Mouse (Mus musculus) heart, embryonic 12.5 days (tissue): ENCODE data around the gene Vmn1r7. TPM values are rescaled to one million over a fixed set of nuclear protein-coding genes. Genes with fewer than 3 reads are reported as not detected.
"Not testable (repeated sequence)": the region's sequence is repeated elsewhere in the genome, so short reads cannot be mapped to it uniquely, and the experiment has no call there.

Experiments used
- ATAC-seq: fragments of 200-750 bp; cut with Nextera tagmentation; 2 replicates; pipeline ENCODE4 v1.8.0; 2017; ENCODE audit warnings: moderate TSS enrichment, moderate library complexity; ENCODE audit not compliant: insufficient number of reproducible peaks, low FRiP score
- H3K27ac ChIP-seq: fragments of 300-500 bp; sonication (generic); 2 replicates; pipeline ENCODE4 v1.5.1; 2016; ENCODE audit warnings: mild to moderate bottlenecking, moderate library complexity; ENCODE audit not compliant: poor library complexity, severe bottlenecking
- H3K27me3 ChIP-seq: fragments of 300-500 bp; sonication (generic); replicated peaks from 2 replicates; pipeline ENCODE4 v1.6.1; 2016; ENCODE audit warnings: mild to moderate bottlenecking, moderate library complexity
- H3K36me3 ChIP-seq: fragments of 300-500 bp; sonication (generic); 2 replicates; pipeline ENCODE4 v1.6.1; 2016; ENCODE audit warnings: mild to moderate bottlenecking, moderate library complexity
- H3K4me1 ChIP-seq: fragments of 300-500 bp; sonication (generic); replicated peaks from 2 replicates; pipeline ENCODE4 v1.6.1; 2016; ENCODE audit warnings: mild to moderate bottlenecking
- H3K4me2 ChIP-seq: fragments of 300-500 bp; sonication (generic); 2 replicates; pipeline ENCODE4 v1.6.1; 2016; ENCODE audit warnings: mild to moderate bottlenecking, moderate library complexity
- H3K4me3 ChIP-seq: fragments of 300-500 bp; sonication (generic); 2 replicates; pipeline ENCODE4 v1.5.1; 2016; ENCODE audit warnings: mild to moderate bottlenecking
- H3K9ac ChIP-seq: fragments of 300-500 bp; sonication (generic); 2 replicates; pipeline ENCODE4 v1.6.1; 2016; ENCODE audit warnings: mild to moderate bottlenecking, moderate library complexity
- H3K9me3 ChIP-seq: fragments of 300-500 bp; sonication (generic); replicated peaks from 2 replicates; pipeline ENCODE4 v1.6.1; 2016; ENCODE audit warnings: mild to moderate bottlenecking, moderate library complexity
- WGBS: fragments of 180-500 bp; shearing (Covaris S2); methylation state at CpG from one replicate; pipeline ENCODE4 v1.1.7; 2016; 5-methylcytosine and 5-hydroxymethylcytosine counted together
- polyA plus RNA-seq: library from polyadenylated mRNA; unstranded; fragments of >200 nt; fragmentation: Nextera tagmentation; extraction: Ambion mirVana; gene quantifications from 2 replicates; pipeline ENCODE4 v1.2.1, GENCODE M21; 2016

Vmn1r7 gene
- polyA plus RNA-seq, result not detected in 2 replicates

DNA sequence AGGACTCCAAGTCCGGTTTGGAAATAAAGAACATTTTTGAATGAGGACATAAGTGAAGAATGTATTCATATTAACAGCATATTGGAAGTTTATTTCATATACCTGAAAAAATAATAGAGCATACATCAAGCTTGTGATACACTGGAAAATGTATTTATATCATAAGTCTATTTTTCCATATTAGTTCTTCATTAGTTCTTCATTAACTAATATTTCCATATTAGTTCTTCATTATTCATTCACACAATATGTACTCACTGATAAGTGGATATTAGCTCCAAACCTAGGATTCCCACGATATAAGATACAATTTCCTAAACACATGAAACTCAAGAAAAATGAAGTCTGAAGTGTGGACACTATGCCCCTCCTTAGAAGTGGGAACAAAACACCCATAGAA lies at the start of gene Vmn1r7:
Vmn1r7 (minus strand) TSS at position 101 of the 400 bp plus-strand sequence.
- H3K36me3 ChIP-seq, H3K27ac ChIP-seq, H3K27me3 ChIP-seq, H3K9me3 ChIP-seq, H3K4me3 ChIP-seq, H3K9ac ChIP-seq, ATAC-seq, H3K4me1 ChIP-seq, H3K4me2 ChIP-seq: not testable (repeated sequence)
- 71% methylated on average over 2 of the region's 2 CpGs for WGBS

DNA sequence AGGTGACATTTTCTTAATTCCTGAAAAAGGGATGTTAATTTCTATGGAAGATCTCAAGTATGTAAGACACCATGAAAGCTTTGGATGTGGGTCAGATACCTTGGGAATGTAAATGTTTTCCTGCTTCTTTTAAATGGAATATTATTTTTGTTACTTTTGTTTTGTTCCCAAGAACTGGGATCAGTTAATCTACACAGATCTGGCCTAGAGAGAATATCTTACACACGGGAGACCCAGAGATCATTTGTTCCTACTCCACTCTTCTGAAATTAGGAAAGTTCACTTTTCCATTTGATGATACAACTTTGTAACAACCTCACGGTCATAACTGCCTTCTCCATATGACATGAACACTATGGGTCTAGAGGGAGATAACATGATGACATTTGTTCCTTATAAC lies 41.4 kb upstream of the Vmn1r7 start, which contains the start of gene Vmn1r9:
Vmn1r9 (plus strand) TSS at position 301 of the 400 bp plus-strand sequence.
- WGBS, result 74% methylated on average over 2 of the region's 2 CpGs
- Histone ChIP-seq H3K4me1 (no peaks in the 10 kb centered on the region), H3K4me3 (no peak within 1 kb of the TSS), H3K4me2 (no peak within 1 kb of the TSS), H3K9ac (no peak within 1 kb of the TSS), H3K36me3 (no peaks in the 10 kb centered on the region), H3K27ac (no peak within 1 kb of the TSS), H3K27me3 (no peaks in the 10 kb centered on the region), H3K9me3 (no peaks in the 10 kb centered on the region)
- no peak for ATAC-seq

DNA sequence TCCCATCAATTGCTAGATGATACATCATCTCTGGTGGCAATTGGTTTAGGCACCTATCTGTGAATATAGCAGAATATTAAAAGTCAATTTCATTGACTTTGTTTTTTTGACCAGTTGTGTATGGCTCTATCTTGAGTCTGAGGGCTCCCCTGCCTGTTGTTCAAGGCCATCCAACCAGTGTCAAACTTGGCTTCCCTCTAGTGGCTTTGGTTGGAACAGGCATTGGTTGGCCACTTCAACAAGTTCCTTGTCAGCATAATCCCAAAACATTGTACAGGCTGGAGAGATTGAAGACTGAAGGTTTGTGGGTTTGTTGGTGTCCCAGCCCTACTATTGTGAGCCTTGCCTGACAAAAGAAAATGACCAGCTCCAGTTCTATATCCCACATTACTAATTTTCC lies 38.6 kb upstream of the Vmn1r7 start:
- no peaks in the 10 kb centered on the region for H3K36me3 ChIP-seq
- no peaks in the 10 kb centered on the region for H3K4me1 ChIP-seq
- no peaks in the 10 kb centered on the region for H3K9me3 ChIP-seq
- H3K4me3 ChIP-seq, result no peak overlapping the region
- ATAC-seq, result no peak
- H3K27ac ChIP-seq, result no peak overlapping the region
- no peaks in the 10 kb centered on the region for H3K27me3 ChIP-seq
- no peak overlapping the region for H3K4me2 ChIP-seq
- no peak overlapping the region for H3K9ac ChIP-seq

DNA sequence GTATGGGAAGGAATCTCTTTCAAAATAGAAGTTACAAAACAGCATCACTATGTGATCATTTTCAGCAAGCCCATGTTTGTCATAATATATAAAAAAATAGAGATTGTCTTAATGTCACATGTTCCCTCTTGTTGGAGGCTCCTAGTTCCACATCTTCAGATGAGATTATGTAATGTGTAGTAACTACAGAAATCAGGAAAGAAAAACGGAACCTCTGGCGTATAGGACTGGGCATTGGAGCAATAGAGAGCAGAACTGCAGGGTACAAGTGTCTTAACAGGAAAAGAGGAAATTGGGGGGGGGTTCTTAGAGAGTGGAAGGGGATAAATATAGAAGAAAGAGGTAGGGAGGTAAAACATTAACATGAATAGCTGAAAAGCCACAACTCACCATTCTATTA lies 9.6 kb upstream of the Vmn1r7 start:
- H3K9ac ChIP-seq, result no peak overlapping the region
- 71% methylated on average over 2 of the region's 2 CpGs for WGBS
- H3K4me1 ChIP-seq, result no peaks in the 10 kb centered on the region
- H3K36me3 ChIP-seq, result no peaks in the 10 kb centered on the region
- no peak overlapping the region for H3K4me3 ChIP-seq
- no peak overlapping the region for H3K4me2 ChIP-seq
- ATAC-seq, result no peak
- H3K9me3 ChIP-seq, result no peaks in the 10 kb centered on the region
- H3K27ac ChIP-seq, result no peak overlapping the region
- H3K27me3 ChIP-seq, result no peaks in the 10 kb centered on the region

DNA sequence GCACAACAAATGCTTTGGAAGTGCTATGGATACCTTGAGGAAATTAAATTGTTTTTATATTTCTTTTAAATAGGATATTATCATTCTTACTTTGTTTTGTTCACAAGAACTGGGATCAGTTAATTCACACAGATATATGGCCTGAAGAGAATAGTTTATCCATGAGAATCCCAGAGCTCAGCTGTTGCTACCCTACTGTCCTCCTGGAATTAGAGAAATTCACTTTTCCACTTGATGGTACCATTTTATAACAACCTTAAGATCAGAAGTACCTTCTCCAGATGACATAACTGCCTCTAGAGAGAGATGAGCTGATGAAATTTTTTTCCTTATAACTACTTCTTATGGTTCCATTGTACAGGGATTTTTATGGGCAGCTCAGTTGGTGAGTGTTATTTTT lies 6.9 kb upstream of the Vmn1r7 start, which contains the start of gene Vmn1r8:
Vmn1r8 (plus strand) TSS at position 301 of the 400 bp plus-strand sequence.
- ATAC-seq, result no peak
- H3K36me3 ChIP-seq, result no peaks in the 10 kb centered on the region
- no peak within 1 kb of the TSS for H3K9ac ChIP-seq
- H3K4me3 ChIP-seq, result no peak within 1 kb of the TSS
- no peak within 1 kb of the TSS for H3K27ac ChIP-seq
- no peaks in the 10 kb centered on the region for H3K9me3 ChIP-seq
- no peaks in the 10 kb centered on the region for H3K27me3 ChIP-seq
- H3K4me1 ChIP-seq, result no peaks in the 10 kb centered on the region
- H3K4me2 ChIP-seq, result no peak within 1 kb of the TSS

DNA sequence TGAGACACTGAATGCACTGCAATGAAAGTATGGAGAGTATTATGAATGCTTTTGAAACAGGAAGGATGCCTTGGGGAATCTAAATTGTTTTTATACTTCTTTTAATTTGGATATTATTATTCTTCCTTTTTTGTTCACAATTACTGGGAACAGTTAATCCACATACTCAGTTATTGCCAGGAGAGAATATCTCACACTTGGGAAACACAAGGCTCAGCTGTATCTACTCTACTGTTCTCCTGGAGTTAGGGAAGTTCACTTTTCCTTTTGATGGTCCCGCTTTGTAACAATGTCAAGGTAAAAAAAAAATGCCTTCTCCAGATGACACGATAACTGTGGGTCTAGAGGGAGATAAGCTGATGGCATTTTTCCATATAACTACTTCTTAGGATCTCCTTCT lies 28.2 kb downstream of the Vmn1r7 start, which contains the start of gene Vmn1r6:
Vmn1r6 (plus strand) TSS at position 301 of the 400 bp plus-strand sequence.
- H3K4me2 ChIP-seq, result no peak within 1 kb of the TSS
- H3K9ac ChIP-seq, result no peak within 1 kb of the TSS
- H3K27ac ChIP-seq, result no peak within 1 kb of the TSS
- no peaks in the 10 kb centered on the region for H3K36me3 ChIP-seq
- WGBS, result 69% methylated on average over 2 of the region's 2 CpGs
- H3K27me3 ChIP-seq, result no peaks in the 10 kb centered on the region
- H3K4me1 ChIP-seq, result no peaks in the 10 kb centered on the region
- no peak within 1 kb of the TSS for H3K4me3 ChIP-seq
- ATAC-seq, result no peak
- no peaks in the 10 kb centered on the region for H3K9me3 ChIP-seq

Other genes with a start within 250 kb of the Vmn1r7 start
- gene Kbtbd2, start 227.5 kb downstream of the Vmn1r7 start, polyA plus RNA-seq, result 37.0 and 40.2 TPM in 2 replicates
- gene Fkbp9, start 193.3 kb downstream of the Vmn1r7 start, polyA plus RNA-seq, result 151 and 154 TPM in 2 replicates
- 74.8 and 77.4 TPM in 2 replicates for gene Nt5c3, start 101.4 kb downstream of the Vmn1r7 start, polyA plus RNA-seq
- gene Vmn1r4, start 101.3 kb downstream of the Vmn1r7 start, polyA plus RNA-seq, result 0.10 and 0.12 TPM in 2 replicates
- gene Vmn1r5, start 55.1 kb downstream of the Vmn1r7 start, polyA plus RNA-seq, result not detected in 2 replicates
- not detected in 2 replicates for gene Vmn1r6, start 28.1 kb downstream of the Vmn1r7 start, polyA plus RNA-seq
- gene Vmn1r8, start 7.0 kb upstream of the Vmn1r7 start, polyA plus RNA-seq, result not detected in 2 replicates
- gene Vmn1r9, start 41.5 kb upstream of the Vmn1r7 start, polyA plus RNA-seq, result not detected in 2 replicates
- gene Vmn1r10, start 84.1 kb upstream of the Vmn1r7 start, polyA plus RNA-seq, result not detected in 2 replicates
- gene Vmn1r11, start 108.1 kb upstream of the Vmn1r7 start, polyA plus RNA-seq, result not detected in 2 replicates
- gene Vmn1r12, start 131.6 kb upstream of the Vmn1r7 start, polyA plus RNA-seq, result not detected in 2 replicates
- not detected in 2 replicates for gene Vmn1r13, start 178.0 kb upstream of the Vmn1r7 start, polyA plus RNA-seq
- not detected in 2 replicates for gene Vmn1r14, start 206.4 kb upstream of the Vmn1r7 start, polyA plus RNA-seq
- not detected in 2 replicates for gene Vmn1r15, start 232.6 kb upstream of the Vmn1r7 start, polyA plus RNA-seq